Mouse (Mus musculus): ENCODE data around the gene Gm13276. TPM values are rescaled to one million over a fixed set of nuclear protein-coding genes. Genes with fewer than 3 reads are reported as not detected.
"Not testable (repeated sequence)": the region's sequence is repeated elsewhere in the genome, so short reads cannot be mapped to it uniquely, and the experiment has no call there.

The Gm13276 gene
- total RNA-seq, 2 experiments from 2014 or later = not detected

DNA sequence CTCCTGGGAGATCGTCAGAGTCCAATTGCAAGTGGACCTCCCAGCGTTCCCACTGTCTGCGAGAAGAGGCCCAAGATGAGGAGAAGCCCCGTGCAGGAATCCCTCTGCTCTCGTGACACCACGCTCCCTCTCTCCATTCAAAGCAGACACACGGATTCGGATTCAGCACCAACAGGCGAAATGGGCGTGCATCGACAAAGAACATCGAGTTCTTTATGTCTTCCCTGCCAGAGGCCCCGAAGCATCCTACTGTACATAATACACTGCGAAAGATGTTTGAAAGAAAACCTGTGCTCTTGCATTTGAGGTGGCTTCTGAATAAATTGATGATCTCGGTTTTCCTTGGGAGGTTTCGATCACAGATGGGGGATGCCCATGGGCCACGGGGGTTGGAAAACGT lies 5.2 kb upstream of the Gm13276 start:
- not testable (repeated sequence) for ATAC-seq (replicated peaks; ENCODE audit: low FRiP score, poor library complexity, severe bottlenecking)

- not testable (repeated sequence) for ATAC-seq (replicated peaks; ENCODE audit: low FRiP score, poor library complexity, severe bottlenecking)
Observed at GRCm38 (mm10) chr4:88781831-88782230, 3.7 kb upstream of the Gm13276 start, which contains the start of gene Ifnz. Gene Ifnz, plus strand, starts transcription at chr4:88782131.

DNA sequence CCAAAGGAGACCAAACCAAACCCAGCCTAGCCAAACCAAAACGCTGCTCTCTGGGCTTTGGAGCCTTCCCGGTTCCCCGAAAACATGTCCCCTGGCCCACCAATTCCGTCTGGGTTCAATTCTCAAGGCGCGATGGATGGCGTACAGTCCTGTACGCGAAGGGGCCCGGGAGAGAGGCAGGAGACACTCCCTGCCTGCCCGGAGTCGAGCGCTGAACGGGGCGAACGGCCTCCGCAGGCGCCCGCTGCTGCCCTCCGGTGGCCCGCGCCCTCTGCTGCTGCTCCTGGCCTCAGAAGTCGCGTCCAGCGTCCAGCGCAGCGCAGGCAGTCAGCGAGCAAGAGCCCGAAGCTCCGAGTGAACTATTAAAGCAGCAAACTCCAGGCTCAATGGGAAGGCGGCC lies 3.2 kb upstream of the Gm13276 start:
- ATAC-seq (replicated peaks; ENCODE audit: low FRiP score, poor library complexity, severe bottlenecking) = not testable (repeated sequence)

GRCm38 (mm10) chr4:88788402-88788801 lies 2.9 kb downstream of the Gm13276 start, which contains the start of gene Gm13277:
Gene Gm13277, plus strand, starts transcription at chr4:88788632.
- ATAC-seq (replicated peaks; ENCODE audit: low FRiP score, poor library complexity, severe bottlenecking) = not testable (repeated sequence)

GRCm38 (mm10) chr4:88791250-88791649 lies 5.7 kb downstream of the Gm13276 start, which contains the start of gene Gm13278:
Gene Gm13278, plus strand, starts transcription at chr4:88791550.
- not testable (repeated sequence) for ATAC-seq (replicated peaks; ENCODE audit: low FRiP score, poor library complexity, severe bottlenecking)

DNA sequence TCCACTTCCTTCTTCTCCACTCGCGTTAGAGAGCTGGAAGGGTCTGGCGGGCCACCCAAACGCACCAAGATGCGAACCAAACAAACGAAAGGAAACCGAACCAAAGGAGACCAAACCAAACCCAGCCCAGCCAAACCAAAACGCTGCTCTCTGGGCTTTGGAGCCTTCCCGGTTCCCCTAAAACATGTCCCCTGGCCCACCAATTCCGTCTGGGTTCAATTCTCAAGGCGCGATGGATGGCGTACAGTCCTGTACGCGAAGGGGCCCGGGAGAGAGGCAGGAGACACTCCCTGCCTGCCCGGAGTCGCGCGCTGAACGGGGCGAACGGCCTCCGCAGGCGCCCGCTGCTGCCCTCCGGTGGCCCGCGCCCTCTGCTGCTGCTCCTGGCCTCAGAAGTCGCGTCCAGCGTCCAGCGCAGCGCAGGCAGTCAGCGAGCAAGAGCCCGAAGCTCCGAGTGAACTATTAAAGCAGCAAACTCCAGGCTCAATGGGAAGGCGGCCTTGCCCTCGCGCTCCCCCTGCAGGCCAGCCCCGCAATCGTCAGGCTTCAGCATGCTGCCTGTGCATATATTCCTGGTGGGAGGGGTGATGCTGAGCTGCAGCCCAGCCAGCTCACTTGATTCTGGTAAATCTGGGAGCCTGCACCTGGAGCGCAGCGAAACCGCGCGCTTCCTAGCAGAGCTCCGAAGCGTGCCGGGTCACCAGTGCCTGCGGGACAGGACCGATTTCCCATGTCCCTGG lies 8.6 kb downstream of the Gm13276 start, which contains the start of gene Gm13275:
Gm13275 (plus strand) TSS at position 552 of the 740 bp plus-strand sequence.
- ATAC-seq (replicated peaks; ENCODE audit: low FRiP score, poor library complexity, severe bottlenecking) = not testable (repeated sequence)

- not testable (repeated sequence) for ATAC-seq (replicated peaks; ENCODE audit: low FRiP score, poor library complexity, severe bottlenecking)
Observed at GRCm38 (mm10) chr4:88797097-88797496, 11.6 kb downstream of the Gm13276 start, which contains the start of gene Gm13279. Gene Gm13279, plus strand, starts transcription at chr4:88797397.

DNA sequence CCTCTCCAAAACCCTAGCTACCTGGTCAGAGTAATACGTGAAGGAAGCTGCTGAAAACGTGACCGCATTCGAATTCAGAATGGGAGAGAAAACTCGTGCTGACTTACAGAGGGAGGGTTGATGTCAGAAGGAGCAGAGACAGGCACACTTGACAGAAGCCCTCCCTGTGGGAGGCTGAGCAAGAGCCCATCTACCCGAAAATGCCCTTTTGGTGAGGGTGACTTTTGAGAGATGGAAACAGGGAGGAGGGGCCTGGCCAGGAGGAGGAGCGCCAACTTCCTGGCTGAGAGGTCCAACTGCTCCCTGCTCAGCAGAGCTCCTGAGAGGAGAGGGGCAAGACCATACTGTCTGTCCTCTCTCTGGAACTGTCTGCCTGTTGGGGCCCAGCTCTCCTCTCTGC lies 13.9 kb downstream of the Gm13276 start, which contains the start of gene Gm13285:
Gm13285 (plus strand) TSS at position 301 of the 400 bp plus-strand sequence.
- ATAC-seq (replicated peaks; ENCODE audit: low FRiP score, poor library complexity, severe bottlenecking) = not testable (repeated sequence)

DNA sequence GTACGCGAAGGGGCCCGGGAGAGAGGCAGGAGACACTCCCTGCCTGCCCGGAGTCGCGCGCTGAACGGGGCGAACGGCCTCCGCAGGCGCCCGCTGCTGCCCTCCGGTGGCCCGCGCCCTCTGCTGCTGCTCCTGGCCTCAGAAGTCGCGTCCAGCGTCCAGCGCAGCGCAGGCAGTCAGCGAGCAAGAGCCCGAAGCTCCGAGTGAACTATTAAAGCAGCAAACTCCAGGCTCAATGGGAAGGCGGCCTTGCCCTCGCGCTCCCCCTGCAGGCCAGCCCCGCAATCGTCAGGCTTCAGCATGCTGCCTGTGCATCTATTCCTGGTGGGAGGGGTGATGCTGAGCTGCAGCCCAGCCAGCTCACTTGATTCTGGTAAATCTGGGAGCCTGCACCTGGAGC lies 17.4 kb downstream of the Gm13276 start, which contains the start of gene Gm13287:
Gm13287 (plus strand) TSS at position 301 of the 400 bp plus-strand sequence.
- ATAC-seq (replicated peaks; ENCODE audit: low FRiP score, poor library complexity, severe bottlenecking) = not testable (repeated sequence)

DNA sequence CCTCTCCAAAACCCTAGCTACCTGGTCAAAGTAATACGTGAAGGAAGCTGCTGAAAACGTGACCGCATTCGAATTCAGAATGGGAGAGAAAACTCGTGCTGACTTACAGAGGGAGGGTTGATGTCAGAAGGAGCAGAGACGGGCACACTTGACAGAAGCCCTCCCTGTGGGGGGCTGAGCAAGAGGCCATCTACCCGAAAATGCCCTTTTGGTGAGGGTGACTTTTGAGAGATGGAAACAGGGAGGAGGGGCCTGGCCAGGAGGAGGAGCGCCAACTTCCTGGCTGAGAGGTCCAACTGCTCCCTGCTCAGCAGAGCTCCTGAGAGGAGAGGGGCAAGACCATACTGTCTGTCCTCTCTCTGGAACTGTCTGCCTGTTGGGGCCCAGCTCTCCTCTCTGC lies 19.7 kb downstream of the Gm13276 start, which contains the start of gene Gm13288:
Gm13288 (plus strand) TSS at position 301 of the 400 bp plus-strand sequence.
- not testable (repeated sequence) for ATAC-seq (replicated peaks; ENCODE audit: low FRiP score, poor library complexity, severe bottlenecking)

- not testable (repeated sequence) for ATAC-seq (replicated peaks; ENCODE audit: low FRiP score, poor library complexity, severe bottlenecking)
Observed at GRCm38 (mm10) chr4:88805761-88806160, 20.3 kb downstream of the Gm13276 start.

DNA sequence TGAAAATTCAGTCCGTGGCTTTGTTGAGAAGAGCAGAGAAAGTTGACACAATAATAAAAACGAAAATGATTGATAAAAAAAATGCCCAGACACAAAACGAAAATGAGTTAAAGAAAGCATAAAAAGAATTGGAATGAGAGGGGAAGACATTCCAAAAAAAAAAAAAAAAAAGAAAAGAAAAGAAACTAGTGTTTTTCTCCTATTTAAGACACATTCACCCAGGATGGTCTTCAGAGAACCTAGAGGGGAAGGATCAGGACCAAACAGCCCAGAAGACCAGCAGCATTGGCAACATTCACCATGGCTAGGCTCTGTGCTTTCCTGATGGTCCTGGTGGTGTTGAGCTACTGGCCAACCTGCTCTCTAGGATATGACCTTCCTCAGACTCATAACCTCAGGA lies 30.4 kb downstream of the Gm13276 start, which contains the start of gene Ifna7:
Ifna7 (plus strand) TSS at position 301 of the 400 bp plus-strand sequence.
- ATAC-seq (replicated peaks; ENCODE audit: low FRiP score, poor library complexity, severe bottlenecking) = no peak

DNA sequence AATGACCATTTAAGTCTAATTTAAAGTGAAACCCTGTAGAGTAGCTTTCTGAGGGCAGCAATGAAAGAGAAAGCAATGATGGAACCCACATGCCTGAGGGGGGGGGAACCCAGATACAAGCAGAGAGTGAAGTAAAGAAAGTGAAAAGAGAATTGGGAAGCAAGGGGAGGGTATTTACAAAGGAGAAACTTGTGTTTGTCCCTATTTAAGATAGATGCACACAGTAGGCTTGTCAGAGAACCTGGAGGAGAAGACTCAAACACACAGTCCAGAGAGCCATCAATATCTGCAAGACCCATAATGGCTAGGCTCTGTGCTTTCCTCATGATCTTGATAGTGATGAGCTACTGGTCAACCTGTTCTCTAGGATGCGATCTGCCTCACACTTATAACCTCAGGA lies 34.1 kb downstream of the Gm13276 start, which contains the start of gene Ifna11:
Ifna11 (plus strand) TSS at position 301 of the 400 bp plus-strand sequence.
- no peak for ATAC-seq (replicated peaks; ENCODE audit: low FRiP score, poor library complexity, severe bottlenecking)

- ATAC-seq (replicated peaks; ENCODE audit: low FRiP score, poor library complexity, severe bottlenecking) = no peak
Observed at GRCm38 (mm10) chr4:88822995-88823394, 37.5 kb downstream of the Gm13276 start.

GRCm38 (mm10) chr4:88827116-88827515 lies 41.6 kb downstream of the Gm13276 start, which contains the start of gene Ifna6:
Gene Ifna6, plus strand, starts transcription at chr4:88827416.
- ATAC-seq (replicated peaks; ENCODE audit: low FRiP score, poor library complexity, severe bottlenecking) = not testable (repeated sequence)

- ATAC-seq (replicated peaks; ENCODE audit: low FRiP score, poor library complexity, severe bottlenecking) = no peak
Observed at GRCm38 (mm10) chr4:88830523-88830922, 45.0 kb downstream of the Gm13276 start.

- not testable (repeated sequence) for ATAC-seq (replicated peaks; ENCODE audit: low FRiP score, poor library complexity, severe bottlenecking)
Observed at GRCm38 (mm10) chr4:88835225-88835624, 49.7 kb downstream of the Gm13276 start, which contains the start of gene Ifna5. Gene Ifna5, plus strand, starts transcription at chr4:88835525.

Measured in erythroblast, adult 5-6 weeks (primary cell).